Mouse (Mus musculus) gastrocnemius, adult 8-10 months (tissue): Measurements from ENCODE around the gene Ift81. TPM values are rescaled to one million over a fixed set of nuclear protein-coding genes. Genes with fewer than 3 reads are reported as not detected.

Source experiments
- total RNA-seq, 4 experiments: library from RNA; stranded (reverse); gene quantifications; 2 replicates each; pipeline ENCODE4 v1.2.4; 2022

The Ift81 gene
- total RNA-seq, 4 experiments from 2014 or later: 3.4 to 9.1 (median 5.9) TPM

Other genes with a start within 250 kb of the Ift81 start
- 10 to 100 TPM; 29.1 to 36.2 (median 32.2) TPM for gene Gpn3, start 242.6 kb downstream of the Ift81 start, total RNA-seq
- 1 to 10 TPM; 4.9 to 5.3 (median 5.2) TPM for gene Fam216a, start 242.2 kb downstream of the Ift81 start, total RNA-seq
- 10 to 100 TPM; 40.8 to 56.9 (median 49.9) TPM for gene Arpc3, start 222.6 kb downstream of the Ift81 start, total RNA-seq
- gene Anapc7, start 192.8 kb downstream of the Ift81 start, total RNA-seq: 10 to 100 TPM; 14.3 to 16.8 (median 15.2) TPM
- 100 to 1,000 TPM; 412 to 549 (median 488) TPM for gene Atp2a2, start 112.3 kb downstream of the Ift81 start, total RNA-seq
- 1 to 10 TPM in 2 of 4 experiments, under 1 TPM in 2; 0.92 to 1.5 (median 1.1) TPM for gene P2rx7, start 29.4 kb upstream of the Ift81 start, total RNA-seq
- gene P2rx4, start 93.0 kb upstream of the Ift81 start, total RNA-seq: 1 to 10 TPM; 2.0 to 3.5 (median 2.9) TPM
- 1 to 10 TPM; 2.0 to 3.4 (median 3.1) TPM for gene Camkk2, start 164.9 kb upstream of the Ift81 start, total RNA-seq
- 100 to 1,000 TPM; 504 to 612 (median 591) TPM for gene Anapc5, start 206.8 kb upstream of the Ift81 start, total RNA-seq
- gene Rnf34, start 235.5 kb upstream of the Ift81 start, total RNA-seq: 10 to 100 TPM; 19.5 to 28.2 (median 20.1) TPM